Mouse (Mus musculus): ENCODE data around the gene Rrp36. TPM values are rescaled to one million over a fixed set of nuclear protein-coding genes. Genes with fewer than 3 reads are reported as not detected.

The Rrp36 gene
- polyA plus RNA-seq, 1 experiment, result 48.5 TPM

DNA sequence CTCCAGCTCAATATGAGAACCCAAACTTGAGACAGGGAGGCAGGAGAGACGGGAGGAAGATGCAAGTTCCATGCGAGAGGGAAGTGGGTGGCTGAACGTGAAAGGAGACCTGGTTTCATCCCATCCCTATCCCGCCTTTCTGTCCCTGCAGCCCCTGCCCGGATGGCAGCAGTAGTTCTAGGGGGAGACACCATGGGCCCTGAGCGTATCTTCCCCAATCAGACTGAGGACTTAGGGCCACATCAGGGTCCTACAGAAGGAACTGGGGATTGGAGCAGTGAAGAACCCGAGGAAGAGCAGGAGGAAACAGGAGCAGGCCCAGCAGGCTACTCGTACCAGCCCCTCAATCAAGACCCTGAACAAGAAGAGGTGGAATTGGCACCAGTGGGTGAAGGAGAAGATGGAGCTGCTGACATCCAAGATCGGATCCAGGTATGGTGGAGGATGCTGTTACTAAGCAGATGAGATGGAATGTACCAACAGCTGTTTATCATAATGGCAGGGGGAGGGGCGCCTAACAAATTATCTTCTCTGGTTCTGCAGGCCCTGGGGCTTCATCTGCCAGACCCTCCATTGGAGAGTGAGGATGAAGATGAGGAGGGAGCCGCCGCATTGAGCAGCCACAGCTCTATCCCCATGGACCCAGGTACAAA, 7.4 kb upstream of the Rrp36 start:
- TF ChIP-seq CTCF (IDR thresholded peaks at IDR 0.05; ENCODE audit: low read depth, low read length), result no peak
- no peak for TF ChIP-seq EP300 (IDR thresholded peaks at IDR 0.05; ENCODE audit: insufficient read depth, low read depth, low read length)
- TF ChIP-seq POLR2A (IDR thresholded peaks at IDR 0.05; ENCODE audit: insufficient read depth, low read length), result no peak
- Histone ChIP-seq H3K4me3 (ENCODE audit: low read depth, low read length) (peak overlapping the region; percentile 88), H3K27me3 (ENCODE audit: control insufficient read depth, insufficient read depth, low read length, poor library complexity, severe bottlenecking) (no peaks in the 10 kb centered on the region), H3K9ac (ENCODE audit: low read depth, poor library complexity, severe bottlenecking) (peak overlapping the region; percentile 67), H3K4me1 (ENCODE audit: control insufficient read depth, insufficient read depth, low read length) (peaks cover 1% of the 10 kb centered on the region), H3K9me3 (replicated peaks; ENCODE audit: control insufficient read depth, insufficient read depth, low read length, poor library complexity, severe bottlenecking) (no peaks in the 10 kb centered on the region), H3K27ac (ENCODE audit: insufficient read depth, low read length) (peak overlapping the region; percentile 3; the same call in 1 of the 2 replicates), H3K36me3 (ENCODE audit: control insufficient read depth, insufficient read depth, low read length, poor library complexity, severe bottlenecking) (peaks cover 31% of the 10 kb centered on the region)

- H3K27me3 ChIP-seq (ENCODE audit: control insufficient read depth, insufficient read depth, low read length, poor library complexity, severe bottlenecking), result no peaks in the 10 kb centered on the region
- peaks cover 1% of the 10 kb centered on the region for H3K4me1 ChIP-seq (ENCODE audit: control insufficient read depth, insufficient read depth, low read length)
- no peaks in the 10 kb centered on the region for H3K9me3 ChIP-seq (replicated peaks; ENCODE audit: control insufficient read depth, insufficient read depth, low read length, poor library complexity, severe bottlenecking)
- peak within 1 kb of the TSS; percentile 91 for H3K4me3 ChIP-seq (ENCODE audit: low read depth, low read length)
- H3K9ac ChIP-seq (ENCODE audit: low read depth, poor library complexity, severe bottlenecking), result peak within 1 kb of the TSS; percentile 93
- H3K27ac ChIP-seq (ENCODE audit: insufficient read depth, low read length), result peak within 1 kb of the TSS; percentile 47
- H3K36me3 ChIP-seq (ENCODE audit: control insufficient read depth, insufficient read depth, low read length, poor library complexity, severe bottlenecking), result peaks cover 31% of the 10 kb centered on the region
- TF ChIP-seq EP300 (IDR thresholded peaks at IDR 0.05; ENCODE audit: insufficient read depth, low read depth, low read length), result no peak
- peak; percentile 50 for TF ChIP-seq POLR2A (IDR thresholded peaks at IDR 0.05; ENCODE audit: insufficient read depth, low read length)
- no peak for TF ChIP-seq CTCF (IDR thresholded peaks at IDR 0.05; ENCODE audit: low read depth, low read length)
These were observed 6.7 kb upstream of the Rrp36 start, which contains the start of gene Klhdc3 for GRCm38 (mm10) chr17:46680760-46681373. Gene Klhdc3 (minus strand): TSS chr17:46680914.

DNA sequence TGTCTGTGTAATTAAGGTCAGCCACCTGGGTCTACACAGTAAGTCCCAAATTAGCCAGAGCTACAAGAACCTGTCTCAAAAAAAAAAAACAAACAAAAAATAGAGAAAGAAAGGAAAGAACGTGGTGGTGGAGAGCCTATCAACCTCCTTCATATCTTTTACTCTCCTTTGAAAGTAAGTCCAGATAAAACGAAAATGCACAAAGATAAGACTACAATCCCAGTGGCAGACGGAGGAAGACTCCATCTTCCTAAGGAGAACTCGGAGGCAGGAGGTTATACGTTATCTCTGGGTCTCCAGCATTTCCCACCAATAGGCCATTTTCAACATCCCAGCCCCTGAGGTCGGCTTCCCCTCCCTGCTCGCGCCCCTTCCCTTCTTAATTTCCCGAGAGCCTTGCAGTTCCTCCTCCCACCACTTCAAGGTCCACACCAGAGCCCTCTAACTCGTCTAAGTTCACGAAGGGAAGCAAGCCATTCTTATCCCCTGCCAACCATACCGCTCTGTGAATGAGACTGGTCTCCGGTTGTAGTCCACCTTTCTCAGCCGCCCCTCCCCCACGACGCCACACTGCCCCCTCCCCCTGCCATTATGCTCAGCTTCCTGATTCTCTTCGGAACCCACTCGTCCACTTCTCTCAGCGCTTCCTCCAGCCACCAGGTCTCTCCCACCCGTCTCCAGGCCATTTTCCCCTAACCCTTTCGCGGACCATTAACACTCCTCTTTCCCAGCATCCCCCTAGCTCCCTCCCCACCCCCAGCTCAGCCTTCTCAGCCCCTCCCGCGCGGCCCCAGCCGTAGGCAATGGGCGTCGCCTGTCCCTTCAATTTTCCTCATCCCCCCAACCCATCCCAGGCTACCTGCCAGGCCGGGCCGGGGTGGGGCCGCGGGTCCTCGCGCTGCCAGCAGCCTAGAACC, 5.9 kb upstream of the Rrp36 start:
- peaks cover 26% of the 10 kb centered on the region for H3K36me3 ChIP-seq (ENCODE audit: control insufficient read depth, insufficient read depth, low read length, poor library complexity, severe bottlenecking)
- H3K27ac ChIP-seq (ENCODE audit: insufficient read depth, low read length), result peak overlapping the region; percentile 47
- peak overlapping the region; percentile 93 for H3K9ac ChIP-seq (ENCODE audit: low read depth, poor library complexity, severe bottlenecking)
- no peaks in the 10 kb centered on the region for H3K9me3 ChIP-seq (replicated peaks; ENCODE audit: control insufficient read depth, insufficient read depth, low read length, poor library complexity, severe bottlenecking)
- H3K4me3 ChIP-seq (ENCODE audit: low read depth, low read length), result peak overlapping the region; percentile 91
- TF ChIP-seq CTCF (IDR thresholded peaks at IDR 0.05; ENCODE audit: low read depth, low read length), result no peak
- no peaks in the 10 kb centered on the region for H3K27me3 ChIP-seq (ENCODE audit: control insufficient read depth, insufficient read depth, low read length, poor library complexity, severe bottlenecking)
- H3K4me1 ChIP-seq (ENCODE audit: control insufficient read depth, insufficient read depth, low read length), result peaks cover 1% of the 10 kb centered on the region

- Histone ChIP-seq H3K27me3 (ENCODE audit: control insufficient read depth, insufficient read depth, low read length, poor library complexity, severe bottlenecking) (no peaks in the 10 kb centered on the region), H3K4me1 (ENCODE audit: control insufficient read depth, insufficient read depth, low read length) (peaks cover 1% of the 10 kb centered on the region), H3K9me3 (replicated peaks; ENCODE audit: control insufficient read depth, insufficient read depth, low read length, poor library complexity, severe bottlenecking) (no peaks in the 10 kb centered on the region), H3K9ac (ENCODE audit: low read depth, poor library complexity, severe bottlenecking) (peak overlapping the region; percentile 93; the same call in 1 of the 2 replicates), H3K36me3 (ENCODE audit: control insufficient read depth, insufficient read depth, low read length, poor library complexity, severe bottlenecking) (peaks cover 19% of the 10 kb centered on the region), H3K4me3 (ENCODE audit: low read depth, low read length) (no peak overlapping the region), H3K27ac (ENCODE audit: insufficient read depth, low read length) (no peak overlapping the region)
- TF ChIP-seq CTCF (IDR thresholded peaks at IDR 0.05; ENCODE audit: low read depth, low read length), result no peak
- no peak for TF ChIP-seq POLR2A (IDR thresholded peaks at IDR 0.05; ENCODE audit: insufficient read depth, low read length)
- TF ChIP-seq EP300 (IDR thresholded peaks at IDR 0.05; ENCODE audit: insufficient read depth, low read depth, low read length), result no peak
These were observed 4.8 kb upstream of the Rrp36 start for GRCm38 (mm10) chr17:46678911-46679310.

- TF ChIP-seq EP300 (IDR thresholded peaks at IDR 0.05; ENCODE audit: insufficient read depth, low read depth, low read length) (no peak), CTCF (IDR thresholded peaks at IDR 0.05; ENCODE audit: low read depth, low read length) (no peak), POLR2A (IDR thresholded peaks at IDR 0.05; ENCODE audit: insufficient read depth, low read length) (no peak)
- H3K9me3 ChIP-seq (replicated peaks; ENCODE audit: control insufficient read depth, insufficient read depth, low read length, poor library complexity, severe bottlenecking), result no peaks in the 10 kb centered on the region
- H3K36me3 ChIP-seq (ENCODE audit: control insufficient read depth, insufficient read depth, low read length, poor library complexity, severe bottlenecking), result peaks cover 19% of the 10 kb centered on the region
- H3K9ac ChIP-seq (ENCODE audit: low read depth, poor library complexity, severe bottlenecking), result peak within 1 kb of the TSS; percentile 93; the same call in 1 of the 2 replicates
- H3K27ac ChIP-seq (ENCODE audit: insufficient read depth, low read length), result no peak within 1 kb of the TSS
- H3K4me3 ChIP-seq (ENCODE audit: low read depth, low read length), result peak within 1 kb of the TSS; percentile 91; the same call in 1 of the 2 replicates
- no peaks in the 10 kb centered on the region for H3K27me3 ChIP-seq (ENCODE audit: control insufficient read depth, insufficient read depth, low read length, poor library complexity, severe bottlenecking)
- peaks cover 1% of the 10 kb centered on the region for H3K4me1 ChIP-seq (ENCODE audit: control insufficient read depth, insufficient read depth, low read length)
These were observed 4.3 kb upstream of the Rrp36 start, which contains the start of gene Mea1 for GRCm38 (mm10) chr17:46678416-46678815. Gene Mea1 (plus strand): TSS chr17:46678793.
